Mouse (Mus musculus): ENCODE data around the gene Lhx4. TPM values are rescaled to one million over a fixed set of nuclear protein-coding genes. Genes with fewer than 3 reads are reported as not detected.

Gene Lhx4
- polyA plus RNA-seq, 1 experiment from 2014 or later, result 5.5 TPM

DNA sequence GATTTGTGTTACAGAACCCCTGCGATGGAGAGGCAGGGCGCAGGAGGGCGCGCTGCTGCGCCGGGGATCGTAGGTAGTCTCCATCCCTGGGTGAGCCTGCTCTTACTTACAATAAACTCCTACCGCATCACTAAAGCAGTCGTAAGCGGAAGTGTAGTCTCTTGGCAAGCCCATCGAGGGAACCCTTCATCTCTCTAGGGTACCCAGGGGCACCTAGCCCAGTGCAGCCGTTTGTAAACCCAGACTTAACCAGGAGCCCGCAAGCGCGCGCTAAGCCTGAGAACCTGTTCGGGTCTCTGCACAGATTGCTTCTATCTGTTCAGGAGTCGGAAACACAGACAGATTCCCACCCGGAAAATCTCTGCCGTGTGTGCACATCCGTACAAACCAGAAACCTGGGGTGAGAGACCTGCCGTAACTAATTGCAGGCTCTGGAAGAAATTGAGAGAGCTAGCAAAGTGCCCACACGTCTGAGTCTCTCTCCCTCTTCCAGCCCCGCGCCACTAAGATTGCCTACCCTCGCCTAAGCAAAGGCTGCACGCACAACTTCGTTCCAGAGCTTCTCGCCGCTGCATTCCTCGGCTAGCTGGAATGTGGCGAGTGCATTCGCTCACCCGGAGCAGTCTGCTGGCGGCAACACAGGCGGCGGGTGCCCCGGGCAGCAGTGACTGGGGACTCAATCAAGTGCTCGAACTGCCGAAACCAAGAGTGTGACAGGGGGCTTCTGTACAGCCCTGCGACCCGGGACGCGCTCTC is 10.7 kb downstream of the Lhx4 start:
- H3K36me3 ChIP-seq, result no peaks in the 10 kb centered on the region
- peak overlapping the region; percentile 40 for H3K4me3 ChIP-seq
- 0 out of 2 replicates have a peak overlapping the region, but pooled peaks have one; percentile 50 for H3K9ac ChIP-seq
- peak overlapping the region; percentile 70 for H3K4me2 ChIP-seq
- H3K4me1 ChIP-seq (replicated peaks), result peaks cover 32% of the 10 kb centered on the region
- under 1% methylated on average over 44 of the region's 44 CpGs for WGBS
- 0 out of 2 replicates have a peak overlapping the region, but pooled peaks have one; percentile 9 for H3K27ac ChIP-seq (replicated peaks)
- H3K9me3 ChIP-seq, result no peaks in the 10 kb centered on the region
- no peak for ATAC-seq (ENCODE audit: low read depth)
- peaks cover 94% of the 10 kb centered on the region for H3K27me3 ChIP-seq

DNA sequence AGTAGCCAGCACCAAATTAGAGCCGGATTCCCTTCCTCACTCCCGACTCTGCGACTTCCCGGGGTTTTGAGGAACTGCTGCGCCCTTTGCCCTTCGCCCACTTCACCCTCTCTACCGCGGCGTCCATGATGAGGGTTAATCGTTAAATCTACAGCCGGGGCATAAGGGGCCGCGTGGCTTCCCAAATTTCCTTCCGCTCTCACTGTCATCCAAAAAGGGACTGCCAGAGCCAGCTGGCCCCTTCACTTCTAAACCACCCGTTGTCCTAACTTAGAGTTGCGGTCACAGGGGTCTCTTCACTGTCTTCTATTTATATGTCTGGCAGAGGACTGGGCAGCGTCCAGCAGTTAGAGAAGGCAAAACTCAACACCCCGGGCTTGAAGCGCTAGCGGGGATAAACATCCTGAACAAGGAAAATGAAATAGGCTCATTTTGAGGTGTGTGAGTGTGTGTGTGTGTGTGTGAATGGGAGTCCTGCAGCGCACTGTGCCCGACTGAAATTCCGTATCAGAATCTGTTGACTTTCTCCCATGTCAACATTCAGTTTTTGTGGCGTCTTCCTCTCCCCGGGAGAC is 13.6 kb downstream of the Lhx4 start:
- Histone ChIP-seq H3K27me3 (peaks cover 100% of the 10 kb centered on the region), H3K27ac (replicated peaks) (peak overlapping the region; percentile 33; the same call in 1 of the 2 replicates), H3K4me1 (replicated peaks) (peaks cover 27% of the 10 kb centered on the region), H3K4me2 (no peak overlapping the region), H3K9ac (no peak overlapping the region), H3K36me3 (no peaks in the 10 kb centered on the region), H3K4me3 (peak overlapping the region; percentile 11), H3K9me3 (no peaks in the 10 kb centered on the region)
- ATAC-seq (ENCODE audit: low read depth), result no peak
- WGBS, result under 1% methylated on average over 25 of the region's 25 CpGs

- H3K27ac ChIP-seq (replicated peaks), result no peak overlapping the region; the same call in 1 of the 2 replicates
- H3K27me3 ChIP-seq, result peaks cover 100% of the 10 kb centered on the region
- under 1% methylated on average over 58 of the region's 58 CpGs for WGBS
- no peaks in the 10 kb centered on the region for H3K36me3 ChIP-seq
- 0 out of 2 replicates have a peak overlapping the region, but pooled peaks have one; percentile 6 for H3K4me2 ChIP-seq
- no peaks in the 10 kb centered on the region for H3K9me3 ChIP-seq
- H3K4me3 ChIP-seq, result peak overlapping the region; percentile 4
- ATAC-seq (ENCODE audit: low read depth), result no peak
- peaks cover 20% of the 10 kb centered on the region for H3K4me1 ChIP-seq (replicated peaks)
- H3K9ac ChIP-seq, result no peak overlapping the region; the same call in 1 of the 2 replicates
Measured at GRCm38 (mm10) chr1:155737017-155737808, 14.3 kb downstream of the Lhx4 start.

DNA sequence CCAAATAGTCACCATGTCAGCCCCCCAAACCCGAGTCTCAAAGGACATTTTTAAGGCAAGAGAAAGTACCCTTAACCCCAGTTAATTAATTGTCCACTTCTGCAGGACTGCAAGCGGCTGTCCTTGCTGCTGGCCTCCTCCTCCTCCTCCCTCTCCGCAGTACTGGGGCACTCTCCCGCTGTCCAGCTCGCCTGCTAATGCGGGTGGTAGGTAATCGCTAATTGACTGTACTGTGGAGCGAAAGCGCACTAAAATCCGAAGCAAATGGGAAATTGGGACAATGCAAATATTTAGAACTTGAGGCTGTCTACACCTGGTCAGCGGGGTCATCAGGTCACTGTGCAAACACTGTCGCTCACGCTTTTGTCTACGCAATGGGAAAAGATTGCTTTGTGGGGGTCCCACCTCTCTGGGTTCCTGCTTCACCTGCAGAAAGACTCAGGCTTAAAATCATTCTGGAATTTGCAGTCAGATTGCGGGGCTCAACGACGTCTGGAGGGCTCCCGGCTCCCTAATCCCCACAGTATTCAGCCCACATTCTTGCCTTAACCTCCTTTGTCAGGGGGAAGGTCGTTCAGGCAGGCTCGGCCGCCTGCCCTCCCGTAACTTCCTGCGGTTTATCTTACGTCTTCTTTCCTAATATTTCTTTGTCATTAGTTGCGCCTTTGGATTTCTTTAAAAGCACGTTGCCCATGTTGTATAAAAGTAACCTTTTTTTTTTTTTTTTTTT is 15.2 kb downstream of the Lhx4 start:
- Histone ChIP-seq H3K4me2 (peak overlapping the region; percentile 14; the same call in 1 of the 2 replicates), H3K27ac (replicated peaks) (no peak overlapping the region), H3K9me3 (no peaks in the 10 kb centered on the region), H3K9ac (no peak overlapping the region; the same call in 1 of the 2 replicates), H3K4me3 (peak overlapping the region; percentile 4; the same call in 1 of the 2 replicates), H3K36me3 (no peaks in the 10 kb centered on the region), H3K4me1 (replicated peaks) (peaks cover 11% of the 10 kb centered on the region), H3K27me3 (peaks cover 100% of the 10 kb centered on the region)
- under 1% methylated on average over 26 of the region's 26 CpGs for WGBS
- ATAC-seq (ENCODE audit: low read depth), result no peak

DNA sequence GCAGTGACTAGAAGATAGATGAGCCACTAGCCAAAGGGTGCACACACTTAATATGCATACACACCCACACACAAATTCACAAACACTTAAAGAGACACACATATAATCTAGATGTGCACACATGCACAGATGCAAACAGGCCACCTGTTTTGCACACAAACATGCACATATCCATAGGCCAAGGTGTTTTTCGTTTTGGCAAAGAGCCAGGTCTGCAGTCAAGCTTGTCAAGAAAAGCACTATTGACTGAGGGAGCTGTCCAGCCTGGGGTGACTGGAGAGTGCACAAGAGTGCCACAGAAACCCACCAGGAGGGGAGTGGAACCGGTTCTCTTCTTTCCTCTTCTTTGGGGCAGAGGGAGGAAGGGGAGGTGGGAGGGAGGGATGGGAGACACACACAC is 20.3 kb downstream of the Lhx4 start:
- ATAC-seq (ENCODE audit: low read depth), result no peak
- Histone ChIP-seq H3K9me3 (no peaks in the 10 kb centered on the region), H3K4me1 (replicated peaks) (peaks cover 10% of the 10 kb centered on the region), H3K4me3 (no peak overlapping the region), H3K9ac (no peak overlapping the region), H3K4me2 (no peak overlapping the region), H3K27ac (replicated peaks) (no peak overlapping the region), H3K36me3 (no peaks in the 10 kb centered on the region), H3K27me3 (peaks cover 98% of the 10 kb centered on the region)
- 0% methylated on average over 2 of the region's 2 CpGs for WGBS

DNA sequence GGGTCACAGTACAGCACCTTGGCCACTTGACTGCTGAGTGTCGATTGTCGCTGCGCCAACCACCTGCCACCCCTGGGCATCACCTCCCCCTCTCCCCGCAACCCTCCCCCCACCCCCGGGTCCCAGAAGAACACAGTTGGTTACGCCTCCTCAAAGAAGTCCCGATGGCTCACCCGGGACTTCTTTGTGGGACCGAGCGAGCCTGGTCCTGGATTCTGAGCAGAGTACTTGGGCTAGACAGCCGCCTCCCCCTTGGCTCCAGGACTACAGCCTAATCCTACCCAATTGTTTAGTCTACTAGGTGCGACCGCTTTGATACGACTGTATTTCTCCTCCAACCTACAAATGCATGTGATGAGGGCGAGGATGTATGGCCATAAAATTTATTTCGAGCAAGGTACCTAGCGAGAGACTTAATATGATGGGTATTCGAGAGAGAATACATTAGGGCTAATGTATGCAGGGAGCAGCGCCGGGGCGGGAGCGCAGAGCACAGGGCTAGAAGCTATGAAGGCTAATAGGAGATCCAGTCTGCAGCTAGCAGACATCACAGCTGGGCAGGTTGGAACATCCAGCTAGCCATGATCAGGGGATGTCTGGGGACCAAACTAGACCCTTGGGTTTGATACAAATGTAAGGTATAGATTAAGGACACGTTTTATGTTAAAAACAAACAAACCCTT is 22.2 kb downstream of the Lhx4 start:
- peaks cover 98% of the 10 kb centered on the region for H3K27me3 ChIP-seq
- peaks cover 5% of the 10 kb centered on the region; the same call in 1 of the 2 replicates for H3K9me3 ChIP-seq
- 0 out of 2 replicates have a peak, but pooled peaks have one; percentile 54 for ATAC-seq (ENCODE audit: low read depth)
- no peaks in the 10 kb centered on the region for H3K36me3 ChIP-seq
- H3K4me1 ChIP-seq (replicated peaks), result peaks cover 10% of the 10 kb centered on the region
- peak overlapping the region; percentile 41 for H3K4me2 ChIP-seq
- under 1% methylated on average over 23 of the region's 23 CpGs for WGBS
- H3K4me3 ChIP-seq, result peak overlapping the region; percentile 12
- H3K9ac ChIP-seq, result no peak overlapping the region
- H3K27ac ChIP-seq (replicated peaks), result 0 out of 2 replicates have a peak overlapping the region, but pooled peaks have one; percentile 23

GRCm38 (mm10) chr1:155727830-155728229 is 23.7 kb downstream of the Lhx4 start:
- H3K4me3 ChIP-seq, result no peak overlapping the region
- no peak overlapping the region for H3K9ac ChIP-seq
- H3K36me3 ChIP-seq, result no peaks in the 10 kb centered on the region
- no peak for ATAC-seq (ENCODE audit: low read depth)
- H3K27me3 ChIP-seq, result peaks cover 98% of the 10 kb centered on the region
- no peak overlapping the region for H3K4me2 ChIP-seq
- H3K9me3 ChIP-seq, result peaks cover 5% of the 10 kb centered on the region; the same call in 1 of the 2 replicates
- 20% methylated on average over 10 of the region's 10 CpGs for WGBS
- peaks cover 14% of the 10 kb centered on the region for H3K4me1 ChIP-seq (replicated peaks)
- H3K27ac ChIP-seq (replicated peaks), result no peak overlapping the region

DNA sequence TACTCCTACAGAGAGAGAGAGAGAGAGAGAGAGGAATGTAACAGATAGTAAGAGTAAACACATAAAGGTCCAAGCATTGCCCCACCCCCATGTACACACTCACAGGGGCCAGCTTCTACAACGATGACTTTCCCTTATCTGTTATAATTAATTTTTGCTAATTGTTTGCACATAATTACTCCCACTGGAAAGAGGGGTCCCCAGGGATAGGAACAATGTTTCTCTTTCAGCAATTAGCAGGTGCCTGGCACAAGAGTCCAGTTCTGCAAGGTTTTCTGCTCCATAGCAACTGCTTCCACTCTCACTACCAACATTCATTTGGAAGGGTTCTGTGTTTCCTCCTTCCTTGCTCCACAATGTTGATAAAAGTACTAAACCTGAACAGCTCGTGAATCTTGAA is 25.6 kb downstream of the Lhx4 start:
- H3K9me3 ChIP-seq, result peaks cover 5% of the 10 kb centered on the region; the same call in 1 of the 2 replicates
- no peak overlapping the region for H3K27ac ChIP-seq (replicated peaks)
- H3K36me3 ChIP-seq, result no peaks in the 10 kb centered on the region
- no peak overlapping the region for H3K4me2 ChIP-seq
- ATAC-seq (ENCODE audit: low read depth), result no peak
- H3K4me1 ChIP-seq (replicated peaks), result peaks cover 24% of the 10 kb centered on the region
- WGBS, result 57% methylated on average over 2 of the region's 2 CpGs
- no peak overlapping the region for H3K9ac ChIP-seq
- H3K4me3 ChIP-seq, result no peak overlapping the region
- peaks cover 95% of the 10 kb centered on the region for H3K27me3 ChIP-seq

- H3K9me3 ChIP-seq, result peaks cover 5% of the 10 kb centered on the region; the same call in 1 of the 2 replicates
- no peak for ATAC-seq (ENCODE audit: low read depth)
- no peaks in the 10 kb centered on the region for H3K36me3 ChIP-seq
- no peak overlapping the region for H3K4me2 ChIP-seq
- H3K4me1 ChIP-seq (replicated peaks), result peaks cover 20% of the 10 kb centered on the region
- no peak overlapping the region for H3K9ac ChIP-seq
- no peak overlapping the region for H3K27ac ChIP-seq (replicated peaks)
- H3K4me3 ChIP-seq, result no peak overlapping the region
- WGBS, result 71% methylated on average over 3 of the region's 3 CpGs
- peaks cover 95% of the 10 kb centered on the region for H3K27me3 ChIP-seq
Measured at GRCm38 (mm10) chr1:155724301-155724700, 27.2 kb downstream of the Lhx4 start.

- H3K4me1 ChIP-seq (replicated peaks), result peaks cover 18% of the 10 kb centered on the region
- H3K4me2 ChIP-seq, result peak overlapping the region; percentile 42
- H3K9ac ChIP-seq, result peak overlapping the region; percentile 9; the same call in 1 of the 2 replicates
- peaks cover 5% of the 10 kb centered on the region; the same call in 1 of the 2 replicates for H3K9me3 ChIP-seq
- ATAC-seq (ENCODE audit: low read depth), result no peak
- H3K27me3 ChIP-seq, result peaks cover 88% of the 10 kb centered on the region
- 0% methylated on average over 13 of the region's 13 CpGs for WGBS
- H3K4me3 ChIP-seq, result peak overlapping the region; percentile 9; the same call in 1 of the 2 replicates
- H3K36me3 ChIP-seq, result no peaks in the 10 kb centered on the region
- no peak overlapping the region for H3K27ac ChIP-seq (replicated peaks)
Measured at GRCm38 (mm10) chr1:155722185-155722584, 29.3 kb downstream of the Lhx4 start.

DNA sequence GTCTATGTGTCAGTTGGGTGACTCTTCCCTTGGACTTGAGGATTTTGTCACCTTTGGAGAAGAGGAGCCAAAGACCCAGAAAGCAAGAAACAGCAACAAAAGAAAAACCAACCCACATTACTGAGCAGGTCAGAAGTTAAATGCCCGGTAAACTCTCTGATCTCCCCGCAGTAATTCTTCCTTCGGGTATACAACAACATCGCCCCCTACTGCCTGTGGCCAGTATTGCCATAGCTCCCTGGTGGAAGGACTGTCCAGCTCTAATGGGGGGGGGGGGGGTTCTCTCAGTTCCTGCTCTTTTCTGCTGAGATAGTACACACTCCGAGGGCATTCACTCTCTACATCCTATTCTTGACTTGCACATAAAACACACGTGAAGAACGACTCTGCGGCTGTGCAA is 30.0 kb downstream of the Lhx4 start:
- no peaks in the 10 kb centered on the region for H3K36me3 ChIP-seq
- H3K9me3 ChIP-seq, result peaks cover 5% of the 10 kb centered on the region; the same call in 1 of the 2 replicates
- no peak overlapping the region for H3K27ac ChIP-seq (replicated peaks)
- ATAC-seq (ENCODE audit: low read depth), result no peak
- 16% methylated on average over 8 of the region's 8 CpGs for WGBS
- peaks cover 18% of the 10 kb centered on the region for H3K4me1 ChIP-seq (replicated peaks)
- H3K27me3 ChIP-seq, result peaks cover 82% of the 10 kb centered on the region
- no peak overlapping the region for H3K4me3 ChIP-seq
- H3K9ac ChIP-seq, result no peak overlapping the region
- no peak overlapping the region for H3K4me2 ChIP-seq

Data from neural tube, embryonic 13.5 days (tissue).